Mouse (Mus musculus) kidney, adult 2 months (tissue): ENCODE measurements around the gene Fbxo42. TPM values are rescaled to one million over a fixed set of nuclear protein-coding genes. Genes with fewer than 3 reads are reported as not detected.

Source experiments
- DNase-seq: peaks from one replicate; pipeline ENCODE4 v3.0.0; 2021
- H3K27ac ChIP-seq: fragments of 200-500 bp; 2 replicates; pipeline ENCODE4 v1.5.1; 2012; ENCODE audit warnings: low read depth, low read length, control low read depth, inconsistent platforms; ENCODE audit not compliant: insufficient read depth
- H3K27me3 ChIP-seq: fragments of 200-500 bp; replicated peaks from 2 replicates; pipeline ENCODE4 v1.6.1; 2012; ENCODE audit warnings: mild to moderate bottlenecking, moderate library complexity, low read length, inconsistent platforms; ENCODE audit not compliant: control insufficient read depth, insufficient read depth
- H3K36me3 ChIP-seq: fragments of 200-500 bp; 2 replicates; pipeline ENCODE4 v1.6.1; 2012; ENCODE audit warnings: mild to moderate bottlenecking, moderate library complexity, low read length, inconsistent platforms; ENCODE audit not compliant: control insufficient read depth, insufficient read depth
- H3K4me1 ChIP-seq: fragments of 200-500 bp; 2 replicates; pipeline ENCODE4 v1.6.1; 2011; ENCODE audit warnings: low read length; ENCODE audit not compliant: control insufficient read depth, insufficient read depth
- H3K4me3 ChIP-seq: fragments of 200-500 bp; 2 replicates; pipeline ENCODE4 v1.5.1; 2011; ENCODE audit warnings: mild to moderate bottlenecking, low read depth, low read length, control low read depth; ENCODE audit not compliant: insufficient read depth
- CTCF ChIP-seq: fragments of 200-500 bp; conservative IDR thresholded peaks from 2 replicates; pipeline ENCODE4 v1.5.1; 2011; ENCODE audit warnings: low read depth, mild to moderate bottlenecking, control low read depth, low read length, moderate library complexity, mixed read lengths; ENCODE audit not compliant: insufficient read depth, insufficient read length
- POLR2A ChIP-seq: fragments of 200-500 bp; IDR thresholded peaks from one replicate; pipeline ENCODE4 v1.6.1; 2011; ENCODE audit warnings: low read depth, low read length, control low read depth
- WGBS: fragments of 180-500 bp; shearing (Covaris S2); methylation state at CpG from one replicate; pipeline ENCODE4 v1.1.7; 2018; 5-methylcytosine and 5-hydroxymethylcytosine counted together
- polyA plus RNA-seq: library from polyadenylated mRNA; depleted of rRNA; stranded (reverse); fragments of >200 nt; gene quantifications from 2 replicates; pipeline ENCODE4 v1.2.3, GENCODE M21; 2012

Fbxo42 gene
- polyA plus RNA-seq, 1 experiment = 11.7 TPM

DNA sequence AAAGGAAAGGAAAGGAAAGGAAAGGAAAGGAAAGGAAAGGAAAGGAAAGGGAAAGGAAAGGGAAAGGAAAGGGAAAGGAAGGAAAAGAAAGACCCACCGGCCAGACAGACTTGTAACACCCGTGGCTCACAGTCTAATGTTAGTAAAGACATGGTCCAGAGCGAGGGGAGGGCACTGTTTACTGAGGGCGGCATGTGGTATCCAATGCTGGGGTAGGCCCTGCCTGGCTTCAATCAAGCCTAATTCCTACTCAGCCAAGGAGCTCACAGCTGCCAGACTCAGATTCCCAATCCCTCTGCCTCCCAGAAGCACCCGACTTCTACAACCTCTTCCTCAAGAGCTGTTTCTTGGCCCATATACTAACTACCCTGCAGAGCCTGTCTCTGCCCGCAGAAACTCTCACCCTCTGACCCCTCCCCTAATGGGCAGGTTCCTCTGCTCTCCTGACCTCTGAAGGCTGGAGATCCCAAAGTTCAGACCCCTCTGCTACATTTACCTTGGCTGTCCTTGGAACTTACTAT is 18.5 kb upstream of the Fbxo42 start:
- TF ChIP-seq CTCF (no peak), POLR2A (no peak)
- H3K27me3 ChIP-seq = no peaks in the 10 kb centered on the region
- peaks cover 38% of the 10 kb centered on the region for H3K4me1 ChIP-seq
- 32% methylated on average over 6 of the region's 6 CpGs for WGBS
- no peak overlapping the region for H3K4me3 ChIP-seq
- DNase-seq = no peak
- no peaks in the 10 kb centered on the region for H3K36me3 ChIP-seq
- H3K27ac ChIP-seq = peak overlapping the region; percentile 8; the same call in 1 of the 2 replicates

DNA sequence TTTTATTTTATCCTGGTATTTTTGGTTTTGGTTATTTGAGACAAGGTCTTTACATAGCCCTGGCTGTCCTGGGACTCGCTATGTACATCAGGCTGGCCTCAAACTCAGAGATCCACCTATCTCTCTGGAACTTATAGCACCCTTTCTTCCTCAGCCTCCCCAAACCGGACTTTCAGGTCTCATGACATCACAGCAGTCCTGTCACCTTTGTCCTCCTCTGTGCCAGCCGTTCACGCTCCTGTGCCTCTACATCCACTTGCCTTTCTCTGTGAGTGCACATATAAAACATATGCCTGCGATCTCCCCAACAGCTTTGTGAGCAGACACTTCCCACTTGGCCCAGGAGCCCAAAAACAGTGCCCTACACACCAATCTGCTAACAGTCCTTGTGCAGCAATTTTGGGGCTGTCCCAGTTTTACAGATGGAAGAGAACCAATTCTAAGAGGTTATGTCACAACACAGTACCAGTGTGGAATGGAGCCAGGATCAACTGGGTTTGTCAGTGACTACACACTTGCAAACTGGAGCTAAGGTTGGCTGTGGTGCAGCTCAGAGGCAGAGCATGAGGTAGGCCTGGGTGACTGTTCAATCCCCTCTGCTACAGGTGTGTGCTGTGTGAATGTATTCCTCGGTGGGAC is 16.9 kb upstream of the Fbxo42 start:
- no peak overlapping the region for H3K4me3 ChIP-seq
- peak; percentile 70 for DNase-seq
- no peaks in the 10 kb centered on the region for H3K36me3 ChIP-seq
- peaks cover 52% of the 10 kb centered on the region for H3K4me1 ChIP-seq
- H3K27me3 ChIP-seq = no peaks in the 10 kb centered on the region
- TF ChIP-seq CTCF = no peak
- TF ChIP-seq POLR2A = no peak
- peak overlapping the region; percentile 55 for H3K27ac ChIP-seq
- 37% methylated on average over 6 of the region's 6 CpGs for WGBS

DNA sequence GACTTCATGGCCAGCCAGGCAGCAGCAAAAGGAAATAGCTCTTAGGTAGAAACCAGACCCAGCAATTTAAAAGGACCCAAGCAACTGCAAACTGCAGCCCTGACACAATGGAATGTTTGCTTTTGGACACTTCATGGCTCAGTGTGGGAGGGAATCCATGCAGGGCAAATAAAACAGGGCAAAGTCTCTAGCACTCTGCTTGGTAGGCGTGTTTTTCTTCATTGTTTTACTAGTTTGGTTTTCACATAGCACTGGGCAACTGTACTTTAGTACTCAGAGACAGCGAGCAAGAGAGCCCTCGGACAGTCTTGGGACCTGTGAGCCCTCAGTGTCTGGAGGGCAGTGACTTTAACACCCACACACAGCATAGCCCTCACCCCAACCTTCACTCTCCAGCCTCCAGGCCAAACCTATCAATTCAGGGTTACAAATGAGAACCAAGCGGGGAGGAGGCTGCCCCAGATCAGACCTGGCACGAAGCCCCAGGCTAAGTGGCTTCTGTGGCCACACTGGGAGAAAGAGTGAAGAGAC is 16.1 kb upstream of the Fbxo42 start:
- H3K27ac ChIP-seq = peak overlapping the region; percentile 86
- no peak overlapping the region for H3K4me3 ChIP-seq
- no peak for TF ChIP-seq CTCF
- no peak for TF ChIP-seq POLR2A
- 29% methylated on average over 5 of the region's 5 CpGs for WGBS
- H3K4me1 ChIP-seq = peaks cover 60% of the 10 kb centered on the region
- peak; percentile 89 for DNase-seq
- H3K27me3 ChIP-seq = no peaks in the 10 kb centered on the region
- H3K36me3 ChIP-seq = no peaks in the 10 kb centered on the region

DNA sequence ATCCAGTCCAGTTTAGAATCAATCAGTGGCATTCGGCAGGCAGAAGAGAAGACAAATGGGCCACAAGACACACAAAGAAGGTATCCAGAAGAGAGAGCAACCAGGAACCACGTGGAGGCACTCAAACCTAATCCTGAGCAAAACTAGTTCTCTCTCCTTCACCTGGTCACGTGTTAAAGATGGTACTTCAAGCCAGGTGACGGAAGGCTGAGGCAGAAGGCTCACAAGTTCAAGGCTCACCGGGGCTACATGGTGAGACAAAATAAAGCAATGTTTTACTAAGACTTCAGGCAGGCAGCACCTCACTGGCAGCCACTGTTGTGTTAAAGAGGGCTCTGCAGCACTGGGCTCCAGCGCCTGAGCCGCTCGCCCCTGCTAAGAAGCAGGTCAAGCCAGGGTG is 15.5 kb upstream of the Fbxo42 start:
- DNase-seq = peak; percentile 48
- no peaks in the 10 kb centered on the region for H3K36me3 ChIP-seq
- H3K4me3 ChIP-seq = no peak overlapping the region
- H3K4me1 ChIP-seq = peaks cover 66% of the 10 kb centered on the region
- H3K27ac ChIP-seq = peak overlapping the region; percentile 86
- 34% methylated on average over 8 of the region's 8 CpGs for whole genome bisulfite sequencing
- no peaks in the 10 kb centered on the region for H3K27me3 ChIP-seq
- no peak for TF ChIP-seq CTCF
- no peak for TF ChIP-seq POLR2A

DNA sequence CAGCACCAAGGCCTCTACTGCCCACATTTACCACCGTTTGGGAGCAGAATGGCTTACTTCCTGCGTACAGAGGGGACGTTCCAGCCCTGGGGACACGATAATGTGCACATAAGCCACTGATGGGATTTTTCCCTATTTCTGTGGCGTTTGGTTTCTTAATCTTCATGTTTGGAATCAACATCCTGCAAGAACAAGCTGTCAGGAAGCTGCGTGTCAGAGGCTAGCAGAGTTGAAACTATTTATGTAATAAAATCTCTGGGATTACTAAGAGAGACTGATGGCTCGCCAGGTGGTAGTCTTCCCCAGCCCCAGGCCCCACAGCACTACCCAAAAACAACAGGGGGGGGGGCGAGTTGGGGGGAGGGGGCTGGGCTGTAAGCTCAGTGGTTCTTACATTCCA is 14.5 kb upstream of the Fbxo42 start:
- H3K4me3 ChIP-seq = no peak overlapping the region
- DNase-seq = no peak
- no peaks in the 10 kb centered on the region for H3K27me3 ChIP-seq
- H3K4me1 ChIP-seq = peaks cover 73% of the 10 kb centered on the region
- TF ChIP-seq CTCF = no peak
- no peak for TF ChIP-seq POLR2A
- 27% methylated on average over 8 of the region's 8 CpGs for WGBS
- H3K36me3 ChIP-seq = no peaks in the 10 kb centered on the region
- peak overlapping the region; percentile 86 for H3K27ac ChIP-seq

DNA sequence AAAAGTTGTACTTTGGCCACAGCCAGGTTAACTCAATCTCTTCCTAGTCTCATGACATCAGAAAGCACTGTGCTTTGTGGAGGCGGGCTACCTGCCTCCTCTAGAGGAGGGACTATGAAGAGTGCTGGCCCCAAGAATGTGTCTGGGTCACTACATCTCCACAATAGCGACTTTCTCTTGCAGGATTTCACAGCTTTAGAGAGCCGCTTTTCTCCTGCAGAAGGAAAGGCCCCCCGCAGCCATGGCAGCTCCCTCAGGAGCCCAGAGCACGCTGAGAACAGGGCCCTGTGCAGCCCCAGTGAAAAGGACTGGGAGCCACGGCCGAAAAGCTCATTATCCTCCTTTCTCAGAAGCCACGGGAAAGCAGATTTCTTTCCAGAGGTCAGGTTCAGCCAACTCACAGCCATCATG is 13.7 kb upstream of the Fbxo42 start:
- Histone ChIP-seq H3K36me3 (no peaks in the 10 kb centered on the region), H3K4me1 (peaks cover 74% of the 10 kb centered on the region), H3K27me3 (no peaks in the 10 kb centered on the region), H3K27ac (peak overlapping the region; percentile 55), H3K4me3 (no peak overlapping the region)
- 33% methylated on average over 8 of the region's 8 CpGs for WGBS
- peak; percentile 78 for DNase-seq
- no peak for TF ChIP-seq CTCF
- no peak for TF ChIP-seq POLR2A

DNA sequence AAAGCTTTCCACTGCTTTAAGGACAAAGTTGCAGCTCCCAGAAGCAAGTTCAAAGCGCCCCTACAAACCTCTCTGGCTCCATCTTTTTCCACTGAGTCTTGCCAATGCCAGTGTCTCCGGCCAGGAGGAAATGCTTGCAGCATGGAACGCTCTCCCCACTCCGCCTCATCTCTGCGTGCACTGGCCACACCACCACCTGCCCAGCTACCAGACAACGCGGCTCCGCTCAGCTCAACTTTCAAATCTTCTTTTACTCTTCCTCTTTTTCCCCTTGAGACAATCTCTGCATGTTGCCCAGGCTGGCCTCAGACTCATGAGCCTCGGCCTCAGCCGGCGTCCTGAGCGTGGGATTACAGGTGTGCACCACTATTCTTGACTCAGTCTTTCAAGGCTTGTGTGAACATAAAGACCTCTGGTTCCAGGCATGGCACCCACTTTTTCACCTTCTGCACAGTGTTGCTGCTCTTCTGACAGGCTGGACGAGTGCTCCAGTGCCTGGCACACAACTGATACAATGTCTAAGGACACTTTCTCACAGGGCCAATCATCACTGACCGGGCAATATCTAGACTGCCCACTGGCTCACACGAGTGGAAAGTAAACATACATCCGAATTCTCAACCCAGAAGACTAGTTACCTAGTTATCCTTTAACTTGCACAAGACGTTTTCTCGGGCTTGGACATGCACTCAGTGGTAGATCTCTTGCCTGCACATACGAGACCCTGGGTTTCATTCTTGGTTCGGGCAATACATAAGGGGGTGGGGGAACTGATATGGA is 12.8 kb upstream of the Fbxo42 start:
- H3K4me3 ChIP-seq = no peak overlapping the region
- DNase-seq = peak; percentile 48

More for the DNA sequence above, 12.8 kb upstream of the Fbxo42 start:
- Histone ChIP-seq H3K27me3 (no peaks in the 10 kb centered on the region), H3K36me3 (no peaks in the 10 kb centered on the region), H3K4me1 (peaks cover 69% of the 10 kb centered on the region), H3K27ac (peak overlapping the region; percentile 55)
- TF ChIP-seq POLR2A = no peak
- TF ChIP-seq CTCF = no peak
- 29% methylated on average over 20 of the region's 20 CpGs for WGBS
